Mouse (Mus musculus): Measurements from ENCODE around the gene Deup1.

The Deup1 gene

GRCm38 (mm10) chr9:15627785-15628287, at the start of gene Deup1:
Deup1 (minus strand) TSS chr9:15627933.
- no peak for DNase-seq (ENCODE audit: low read depth)

DNA sequence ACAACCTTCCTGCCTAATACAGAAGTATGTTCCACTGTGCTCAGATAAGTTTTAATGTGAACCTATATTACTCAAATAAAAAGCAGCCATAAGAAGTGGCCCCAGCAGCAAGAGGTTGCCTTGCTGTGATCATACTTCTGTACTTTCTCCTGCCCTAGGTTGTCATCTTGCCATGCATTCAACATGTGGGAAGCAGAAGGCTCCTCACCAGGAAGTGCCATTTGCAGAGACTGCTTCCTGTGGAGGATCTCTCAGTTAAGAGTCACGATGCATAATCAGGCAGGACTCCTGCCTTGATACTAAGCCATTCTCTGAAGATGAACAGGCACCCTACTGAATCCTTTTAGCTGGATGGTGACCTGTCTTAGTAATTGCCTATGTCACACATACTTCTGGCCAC, 44.5 kb upstream of the Deup1 start:
- no peak for DNase-seq (ENCODE audit: low read depth)

- no peak for DNase-seq (ENCODE audit: low read depth)
These were observed 42.3 kb upstream of the Deup1 start for GRCm38 (mm10) chr9:15670002-15670527.

GRCm38 (mm10) chr9:15669452-15669851, 41.7 kb upstream of the Deup1 start:
- no peak for DNase-seq (ENCODE audit: low read depth)

GRCm38 (mm10) chr9:15664606-15665005, 36.9 kb upstream of the Deup1 start:
- DNase-seq (ENCODE audit: low read depth), result no peak

- no peak for DNase-seq (ENCODE audit: low read depth)
These were observed 31.3 kb upstream of the Deup1 start for GRCm38 (mm10) chr9:15659069-15659468.

DNA sequence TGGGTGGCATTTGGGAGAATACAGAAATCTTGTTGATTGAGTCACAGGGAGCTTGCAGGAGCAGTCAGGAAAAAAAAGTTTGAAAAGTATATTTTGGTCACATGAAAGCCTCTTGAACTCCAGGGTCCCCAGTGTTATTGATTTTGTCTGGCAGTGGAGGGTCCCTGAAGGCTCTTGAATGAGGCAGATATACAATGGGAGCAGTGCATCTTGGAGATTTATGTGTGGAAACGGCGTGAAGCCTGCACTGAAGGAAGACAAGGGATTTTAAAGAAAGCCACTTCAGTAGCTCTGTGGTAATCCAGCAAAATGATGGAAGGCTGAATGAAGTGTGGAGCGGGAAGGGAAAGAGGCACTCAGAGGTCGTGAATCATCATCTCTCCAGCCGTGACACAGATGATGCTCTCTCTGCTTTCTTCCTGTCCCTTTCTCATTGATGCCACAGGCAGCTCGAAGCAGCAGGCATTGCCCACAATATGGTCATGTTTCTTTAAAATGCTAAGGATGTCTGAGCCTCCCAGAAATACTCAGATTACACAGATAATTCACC, 30.6 kb upstream of the Deup1 start:
- no peak for DNase-seq (ENCODE audit: low read depth)

DNA sequence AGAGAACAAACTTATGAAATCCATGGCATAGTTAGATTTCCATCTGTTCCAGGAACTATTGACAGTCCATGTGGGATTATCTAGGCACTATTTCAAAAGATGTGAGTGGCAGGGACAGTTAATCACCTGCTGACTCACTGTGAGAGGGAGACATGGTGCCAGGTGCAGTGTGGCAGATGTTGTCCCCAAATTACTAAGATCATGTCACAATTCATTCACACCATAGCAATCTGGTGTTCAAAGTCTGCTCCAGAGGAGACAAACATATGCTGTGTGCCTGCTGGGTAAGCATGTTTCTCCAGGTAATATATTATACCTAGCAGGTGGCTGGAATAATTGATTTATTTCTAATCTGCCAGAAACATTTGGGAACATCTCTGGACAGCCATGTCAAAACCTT, 25.3 kb upstream of the Deup1 start:
- no peak for DNase-seq (ENCODE audit: low read depth)

- DNase-seq (ENCODE audit: low read depth), result no peak
These were observed 22.2 kb upstream of the Deup1 start for GRCm38 (mm10) chr9:15649977-15650376.

DNA sequence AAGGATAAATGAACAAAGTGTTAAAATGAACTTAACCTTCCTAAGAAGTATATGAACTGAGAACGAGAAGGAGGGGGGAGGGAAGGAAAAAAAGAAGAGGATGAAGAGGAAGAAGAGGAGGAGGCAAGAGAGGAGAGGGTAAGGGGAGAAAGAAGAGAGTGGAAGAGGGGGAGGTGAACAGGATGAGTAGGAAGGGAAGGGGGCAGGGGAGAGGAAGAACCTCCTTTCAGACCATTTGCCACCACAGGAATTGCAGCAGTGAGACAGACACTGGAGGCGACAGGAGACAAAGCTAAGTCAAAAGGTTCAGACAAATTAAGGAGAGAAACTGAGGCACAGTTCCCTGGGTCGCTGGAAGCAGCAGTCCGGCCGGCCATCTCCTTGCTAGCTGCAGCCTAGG, 349 bp downstream of the Deup1 start:
- DNase-seq (ENCODE audit: low read depth), result no peak

DNA sequence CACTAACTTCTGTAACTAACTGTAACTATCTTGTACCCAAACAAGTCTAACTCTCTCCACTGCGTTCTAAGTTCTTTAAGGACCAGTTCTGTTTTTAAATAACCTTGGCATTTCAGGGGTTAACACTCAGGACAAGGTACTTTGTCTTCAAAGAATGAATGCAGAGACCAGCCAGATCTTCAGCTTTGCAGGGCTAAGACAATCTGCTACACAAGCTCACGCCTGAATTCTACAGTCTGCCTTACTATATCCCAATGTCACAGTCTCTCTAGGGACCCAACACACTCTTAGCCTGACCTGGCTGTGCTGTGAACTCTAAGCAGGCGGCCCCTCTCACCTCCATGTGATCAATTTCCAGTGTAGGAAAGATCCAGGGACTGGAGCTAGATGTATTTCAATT, 3.0 kb downstream of the Deup1 start:
- DNase-seq (ENCODE audit: low read depth), result no peak

GRCm38 (mm10) chr9:15619767-15620166, 8.0 kb downstream of the Deup1 start:
- no peak for DNase-seq (ENCODE audit: low read depth)

GRCm38 (mm10) chr9:15619020-15619590, 8.6 kb downstream of the Deup1 start:
- no peak for DNase-seq (ENCODE audit: low read depth)

DNA sequence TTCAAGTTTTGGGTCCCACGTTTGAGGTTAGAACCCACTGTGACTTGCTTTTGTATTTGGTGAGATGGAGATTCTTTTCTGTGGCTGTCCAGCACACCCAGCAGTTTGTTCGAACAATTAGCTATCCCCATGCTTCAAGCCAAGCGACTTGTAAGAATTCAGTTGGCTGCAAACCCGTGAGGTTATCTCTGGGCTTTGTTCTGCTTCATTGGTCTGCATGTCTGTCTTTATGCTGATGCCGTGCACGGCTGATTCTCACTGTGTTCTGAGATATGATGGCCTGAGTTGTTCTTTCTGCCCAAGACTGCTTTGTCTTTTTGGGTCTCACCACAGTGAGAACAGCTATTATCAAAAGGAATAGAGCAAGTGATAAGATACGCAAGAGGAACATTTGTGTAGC, 10.7 kb downstream of the Deup1 start:
- DNase-seq (ENCODE audit: low read depth), result no peak

- no peak for DNase-seq (ENCODE audit: low read depth)
These were observed 11.3 kb downstream of the Deup1 start for GRCm38 (mm10) chr9:15616471-15616870.

DNA sequence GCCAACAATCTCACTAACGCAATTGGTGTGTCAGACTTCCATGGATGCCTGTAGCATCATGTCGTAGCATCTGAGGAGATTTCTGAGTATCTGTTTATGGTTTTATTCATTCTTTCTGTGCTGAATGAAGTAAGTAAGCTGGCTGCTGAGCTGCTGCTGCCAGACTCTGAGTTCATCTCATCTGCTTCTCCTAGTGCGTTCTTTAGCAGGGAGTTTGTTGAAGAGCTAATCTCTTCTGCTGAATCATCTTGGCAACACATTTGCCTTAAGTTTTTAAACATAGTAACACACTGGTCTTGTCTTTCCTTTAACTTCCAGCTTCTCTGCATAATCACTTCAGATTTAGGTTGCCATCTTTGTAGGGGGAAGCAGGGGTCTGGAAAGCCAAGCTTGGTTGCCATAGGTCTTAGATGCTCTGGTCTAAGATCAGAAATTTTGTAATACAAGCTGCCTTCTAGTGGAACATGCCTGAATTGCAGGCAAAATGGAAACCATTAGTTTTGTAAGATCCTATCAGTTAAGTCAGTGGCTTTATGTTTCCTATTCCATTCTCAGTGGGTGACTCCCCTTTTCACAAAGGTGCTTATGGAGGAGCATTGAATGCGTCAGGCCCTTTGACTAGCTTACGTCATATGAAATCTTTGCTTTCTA, 18.3 kb downstream of the Deup1 start:
- DNase-seq (ENCODE audit: low read depth), result no peak

DNA sequence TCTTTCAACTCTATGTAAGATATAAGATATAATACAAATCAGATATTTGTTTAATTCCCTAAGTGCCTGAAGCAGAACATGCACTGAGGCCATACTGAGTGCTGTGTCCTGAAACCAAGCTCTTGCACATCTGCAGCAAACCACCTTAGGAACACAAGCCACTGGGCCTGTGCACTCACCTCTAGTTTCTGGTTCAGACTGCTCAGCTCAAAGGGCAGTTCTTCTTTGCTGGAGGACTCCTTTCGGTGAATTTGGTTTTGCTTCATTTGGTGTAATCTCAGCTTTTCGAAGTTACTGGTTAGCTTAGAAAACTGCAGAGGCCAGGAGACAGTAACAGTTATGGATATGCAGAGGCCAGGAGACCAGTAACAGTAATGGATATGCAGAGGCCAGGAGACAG, 20.1 kb downstream of the Deup1 start:
- no peak for DNase-seq (ENCODE audit: low read depth)

DNA sequence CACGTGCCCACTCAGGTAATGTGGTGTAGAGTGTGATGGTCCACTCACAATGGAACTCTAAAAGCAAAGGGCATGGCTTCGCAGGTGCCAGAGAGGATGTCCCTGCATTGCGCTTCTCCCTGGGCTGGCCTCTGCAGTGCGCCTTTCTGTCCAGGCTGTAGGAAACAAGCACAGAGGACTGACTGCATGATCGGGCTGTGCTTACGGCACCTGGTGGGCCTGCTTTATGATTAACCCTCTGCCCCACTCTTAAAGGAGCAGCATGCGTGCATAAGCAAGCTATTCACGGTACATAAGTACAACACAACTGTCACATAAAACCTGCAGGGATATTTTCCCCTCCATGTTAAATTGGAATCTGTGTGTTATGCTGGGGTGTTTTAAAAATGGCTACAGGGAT, 24.6 kb downstream of the Deup1 start:
- DNase-seq (ENCODE audit: low read depth), result no peak

DNA sequence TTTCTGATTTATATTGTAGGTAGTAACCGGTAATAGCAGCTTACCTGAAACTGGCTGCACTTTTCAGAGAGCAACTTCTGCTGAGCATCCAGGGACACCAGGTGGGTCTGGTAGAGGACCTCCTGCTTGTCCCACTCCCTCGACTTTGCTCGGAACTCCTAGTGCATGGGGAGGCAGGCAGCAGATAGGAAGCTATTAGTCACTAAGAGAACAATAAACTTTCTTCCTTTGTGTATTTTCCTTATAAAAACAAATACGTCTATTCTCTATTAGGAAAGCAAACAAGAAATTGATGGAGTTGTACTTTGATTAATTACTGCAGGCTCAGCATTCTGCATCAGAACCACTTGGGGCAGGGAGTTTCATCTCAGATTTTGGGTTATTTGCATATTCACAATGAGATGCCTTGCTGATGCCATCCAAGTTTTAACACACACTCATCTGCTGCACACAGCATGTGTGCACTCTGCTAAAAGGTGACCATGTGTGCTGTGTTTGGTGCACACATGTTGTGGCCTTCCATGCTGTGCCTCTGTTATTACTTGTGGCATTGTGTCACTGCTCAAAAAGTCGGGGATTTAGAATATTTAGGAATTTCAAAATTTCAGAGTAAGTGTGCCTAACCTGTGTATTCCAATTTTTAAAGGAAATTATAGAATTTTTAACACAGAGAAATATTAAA, 26.7 kb downstream of the Deup1 start:
- DNase-seq (ENCODE audit: low read depth), result no peak

DNA sequence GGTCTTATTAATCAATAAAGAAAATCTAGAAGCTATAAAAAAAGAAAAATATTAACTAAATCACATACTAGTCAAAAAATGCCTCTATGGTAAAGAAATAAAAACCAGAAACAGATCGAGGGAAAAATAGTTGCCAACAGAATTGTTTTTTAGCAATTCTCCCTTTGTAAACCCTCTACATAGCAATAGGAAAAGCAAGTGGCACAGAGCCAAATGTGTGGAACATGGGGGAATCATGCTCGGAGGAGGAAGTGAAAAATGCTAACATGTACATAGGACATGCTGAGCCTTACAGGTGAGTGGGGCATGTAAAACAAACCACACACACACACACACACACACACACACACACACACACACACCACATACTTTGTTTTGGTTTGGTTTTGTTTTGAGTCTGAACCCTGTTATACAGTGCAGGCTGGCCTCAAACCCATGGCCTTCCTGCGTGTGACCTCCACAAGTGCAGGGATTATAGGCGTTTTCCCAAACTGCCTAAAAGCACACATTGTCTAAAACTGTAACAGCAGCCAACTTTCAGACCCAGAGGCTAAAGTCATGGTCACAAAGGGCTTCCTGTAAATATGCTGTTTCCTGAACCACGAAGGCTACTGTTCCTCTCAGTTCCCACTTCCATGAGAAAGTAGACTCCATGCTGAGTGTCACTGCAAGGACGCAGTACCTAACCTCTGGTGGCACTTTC, 27.4 kb downstream of the Deup1 start:
- DNase-seq (ENCODE audit: low read depth), result no peak

DNA sequence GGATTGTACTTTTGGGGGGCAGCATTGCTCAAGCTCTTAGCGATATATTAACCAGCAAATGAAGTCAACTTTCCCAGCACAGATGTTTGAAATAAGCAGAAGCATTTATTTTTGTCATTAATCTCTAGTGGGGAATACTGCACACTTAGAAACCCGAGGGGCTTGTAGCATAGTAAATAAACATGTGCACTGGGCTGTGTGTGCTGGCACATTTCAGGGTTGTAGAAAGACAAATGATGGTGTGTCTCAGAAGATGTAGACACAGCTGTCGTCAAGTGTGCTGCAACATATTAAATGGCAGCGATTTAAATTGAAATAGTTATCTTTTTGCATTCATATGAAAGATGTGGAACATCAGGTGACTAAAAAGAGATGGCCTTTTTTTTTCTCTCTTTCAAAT, 31.1 kb downstream of the Deup1 start:
- DNase-seq (ENCODE audit: low read depth), result no peak

GRCm38 (mm10) chr9:15594148-15594547, 33.6 kb downstream of the Deup1 start:
- no peak for DNase-seq (ENCODE audit: low read depth)

All from c-Kit-positive CD71-positive TER-119-negative erythroid progenitor cells, embryonic 14.5 days (primary cell).